Mouse (Mus musculus) MEL (cell line): ENCODE measurements around the gene Pigm. TPM values are rescaled to one million over a fixed set of nuclear protein-coding genes. Genes with fewer than 3 reads are reported as not detected.
A peak's percentile ranks its signal among the peaks of the same experiment; 100 is the strongest.

ENCODE experiments used
- DNase-seq: peaks from one replicate; pipeline ENCODE4 v3.0.0; 2011; ENCODE audit warnings: low read depth, low spot score
- H3K27ac ChIP-seq: 2 replicates; pipeline ENCODE4 v1.5.1; 2012; ENCODE audit warnings: low read depth, mild to moderate bottlenecking, control low read depth, low read length, moderate library complexity; ENCODE audit not compliant: control insufficient read depth
- H3K27me3 ChIP-seq, 2 experiments: fragments of 150-350 bp in 1 of 2; sonication (generic) in 1 of 2; 2 replicates each; pipeline ENCODE4 v1.6.1; 2012; ENCODE audit warnings: low read length in 2 of 2, mild to moderate bottlenecking in 2 of 2, improper control_type of control experiment in 1 of 2, moderate library complexity in 1 of 2; ENCODE audit not compliant: insufficient read depth in 2 of 2, control insufficient read depth in 1 of 2
- H3K36me3 ChIP-seq, 2 experiments: 2 replicates each; pipeline ENCODE4 v1.6.1; 2012 to 2014; ENCODE audit warnings: low read length in 2 of 2, improper control_type of control experiment in 1 of 2, inconsistent platforms in 1 of 2, mild to moderate bottlenecking in 1 of 2; ENCODE audit not compliant: insufficient read depth in 2 of 2, control insufficient read depth in 1 of 2
- H3K4me1 ChIP-seq, 2 experiments: fragments of 150-350 bp in 1 of 2; sonication (generic) in 1 of 2; 2 replicates each; pipeline ENCODE4 v1.6.1; 2012; ENCODE audit warnings: low read length in 2 of 2, improper control_type of control experiment in 1 of 2, mild to moderate bottlenecking in 1 of 2; ENCODE audit not compliant: insufficient read depth in 2 of 2, control insufficient read depth in 1 of 2
- H3K4me3 ChIP-seq, 2 experiments: fragments of 150-350 bp in 1 of 2; sonication (generic) in 1 of 2; 2 replicates each; pipeline ENCODE4 v1.5.1; 2012; ENCODE audit warnings: low read depth in 2 of 2, low read length in 2 of 2, mild to moderate bottlenecking in 2 of 2, moderate library complexity in 2 of 2, control low read depth in 1 of 2, improper control_type of control experiment in 1 of 2; ENCODE audit not compliant: control insufficient read depth in 1 of 2, insufficient read depth in 1 of 2
- H3K79me2 ChIP-seq: 2 replicates; pipeline ENCODE4 v1.6.1; 2012; ENCODE audit warnings: mild to moderate bottlenecking, low read length, moderate library complexity; ENCODE audit not compliant: control insufficient read depth, poor library complexity, insufficient read depth
- H3K9ac ChIP-seq: 2 replicates; pipeline ENCODE4 v1.6.1; 2012; ENCODE audit warnings: low read depth, mild to moderate bottlenecking, control low read depth, low read length, moderate library complexity; ENCODE audit not compliant: control insufficient read depth, poor library complexity, severe bottlenecking
- H3K9me3 ChIP-seq: fragments of 150-350 bp; sonication (generic); replicated peaks from 2 replicates; pipeline ENCODE4 v1.6.1; 2012; ENCODE audit warnings: mild to moderate bottlenecking, low read length, improper control_type of control experiment, moderate library complexity; ENCODE audit not compliant: insufficient read depth
- CHD1 ChIP-seq: IDR thresholded peaks from 2 replicates; pipeline ENCODE4 v1.6.1; 2012; ENCODE audit warnings: low read depth, mild to moderate bottlenecking, inconsistent platforms, low read length, improper control_type of control experiment
- CTCF ChIP-seq, 3 experiments: IDR thresholded peaks in 2 of 3; conservative IDR thresholded peaks in 1 of 3; 2 replicates each; pipeline ENCODE4 v1.5.1; 2011 to 2012; ENCODE audit warnings: low read length in 3 of 3, low read depth in 2 of 3, mild to moderate bottlenecking in 2 of 3, improper control_type of control experiment in 1 of 3, inconsistent platforms in 1 of 3, mixed read lengths in 1 of 3, moderate library complexity in 1 of 3; ENCODE audit not compliant: control insufficient read depth in 1 of 3, insufficient read depth in 1 of 3, poor library complexity in 1 of 3, severe bottlenecking in 1 of 3
- EP300 ChIP-seq, 2 experiments: IDR thresholded peaks; 2 replicates each; pipeline ENCODE4 v1.6.1; 2011; ENCODE audit warnings: improper control_type of control experiment in 2 of 2, low read length in 2 of 2, low read depth in 1 of 2, mild to moderate bottlenecking in 1 of 2
- MAX ChIP-seq: IDR thresholded peaks from 2 replicates; pipeline ENCODE4 v1.6.1; 2011; ENCODE audit warnings: low read length, improper control_type of control experiment
- MAZ ChIP-seq: IDR thresholded peaks from 2 replicates; pipeline ENCODE4 v1.6.1; 2012; ENCODE audit warnings: low read depth, mild to moderate bottlenecking, inconsistent platforms, low read length, improper control_type of control experiment
- MEF2A ChIP-seq: IDR thresholded peaks from 2 replicates; pipeline ENCODE4 v1.6.1; 2014; ENCODE audit warnings: low read depth, mild to moderate bottlenecking, inconsistent platforms, low read length, improper control_type of control experiment; ENCODE audit not compliant: poor library complexity, insufficient replicate concordance, severe bottlenecking; ENCODE audit errors: extremely low read depth
- MXI1 ChIP-seq: IDR thresholded peaks from 2 replicates; pipeline ENCODE4 v1.6.1; 2011; ENCODE audit warnings: mild to moderate bottlenecking, low read depth, low read length, improper control_type of control experiment
- MYB ChIP-seq: IDR thresholded peaks from 2 replicates; pipeline ENCODE4 v1.6.1; 2011; ENCODE audit warnings: mild to moderate bottlenecking, low read depth, low read length, improper control_type of control experiment
- MYC ChIP-seq: IDR thresholded peaks from 2 replicates; pipeline ENCODE4 v1.6.1; 2011; ENCODE audit warnings: low read depth, mild to moderate bottlenecking, low read length, improper control_type of control experiment, moderate library complexity
- POLR2A ChIP-seq, 2 experiments: IDR thresholded peaks; 2 replicates each; pipeline ENCODE4 v1.6.1; 2011 to 2012; ENCODE audit warnings: low read length in 2 of 2, mild to moderate bottlenecking in 2 of 2, control low read depth in 1 of 2, improper control_type of control experiment in 1 of 2, low read depth in 1 of 2, moderate library complexity in 1 of 2; ENCODE audit not compliant: control insufficient read depth in 1 of 2, insufficient read depth in 1 of 2, poor library complexity in 1 of 2
- POLR2AphosphoS5 ChIP-seq: IDR thresholded peaks from 2 replicates; pipeline ENCODE4 v1.6.1; 2012; ENCODE audit warnings: low read depth, borderline replicate concordance, mild to moderate bottlenecking, inconsistent platforms, low read length, moderate library complexity, mixed read lengths
- SIN3A ChIP-seq: IDR thresholded peaks from 2 replicates; pipeline ENCODE4 v1.6.1; 2012; ENCODE audit warnings: low read length, improper control_type of control experiment, inconsistent platforms
- SMC3 ChIP-seq: IDR thresholded peaks from 2 replicates; pipeline ENCODE4 v1.6.1; 2011; ENCODE audit warnings: low read depth, low read length, improper control_type of control experiment
- UBTF ChIP-seq: IDR thresholded peaks from 2 replicates; pipeline ENCODE4 v1.6.1; 2012; ENCODE audit warnings: low read depth, mild to moderate bottlenecking, inconsistent platforms, low read length, improper control_type of control experiment, moderate library complexity, borderline replicate concordance; ENCODE audit not compliant: insufficient read depth
- USF1 ChIP-seq: IDR thresholded peaks from 2 replicates; pipeline ENCODE4 v1.6.1; 2014; ENCODE audit warnings: low read depth, mild to moderate bottlenecking, inconsistent platforms, low read length, improper control_type of control experiment, moderate library complexity
- ZKSCAN1 ChIP-seq: IDR thresholded peaks from 2 replicates; pipeline ENCODE4 v1.6.1; 2012; ENCODE audit warnings: low read depth, mild to moderate bottlenecking, inconsistent platforms, low read length, improper control_type of control experiment, moderate library complexity
- polyA plus RNA-seq, 2 experiments: library from polyadenylated mRNA; stranded (reverse) in 1 of 2; unstranded in 1 of 2; fragments of >175 nt in 1 of 2; fragments of >200 nt in 1 of 2; gene quantifications; 2 replicates each; pipeline versions ENCODE4 v1.2.1 to v1.2.4; 2012; ENCODE audit warnings: low replicate concordance in 2 of 2, low read depth in 1 of 2; ENCODE audit not compliant: insufficient read length in 2 of 2, insufficient read depth in 1 of 2, missing spikeins in 1 of 2
- total RNA-seq: library from RNA; depleted of rRNA; stranded (reverse); fragments of 300-350 nt; gene quantifications from 2 replicates; pipeline ENCODE4 v1.2.3, GENCODE M21; 2012

The Pigm gene
- total and polyA plus RNA-seq, 3 experiments, result 8.6 to 11.3 TPM; not detected in 1

- peak; percentile 55 for DNase-seq
- no peak overlapping the region for H3K9ac ChIP-seq
- H3K27ac ChIP-seq, result no peak overlapping the region
- no peaks in the 10 kb centered on the region for H3K27me3 ChIP-seq
- H3K4me3 ChIP-seq, result no peak overlapping the region
- no peaks in the 10 kb centered on the region for H3K79me2 ChIP-seq
- H3K9me3 ChIP-seq, result no peaks in the 10 kb centered on the region
- peak; percentile 32 to 67 (median 48); a peak in 4 of 6 replicates for TF ChIP-seq CTCF (IDR thresholded peaks at IDR 0.05 in 2 of 3, conservative IDR thresholded peaks at IDR 0.05 in 1 of 3; ENCODE audit: control insufficient read depth in 1 of 3, insufficient read depth in 1 of 3, low read depth in 2 of 3, low read length in 3 of 3, poor library complexity in 1 of 3, severe bottlenecking in 1 of 3)
- TF ChIP-seq EP300 (IDR thresholded peaks at IDR 0.05; ENCODE audit: low read depth in 1 of 2, low read length in 2 of 2), result no peak
- no peak for TF ChIP-seq MEF2A
- no peak for TF ChIP-seq POLR2AphosphoS5
- TF ChIP-seq SIN3A, result no peak
- TF ChIP-seq SMC3, result peak; percentile 29; the same call in 1 of the 2 replicates
- TF ChIP-seq, all 39 proteins: peak for 2
- H3K4me1 ChIP-seq, result peaks cover 0 to 4% of the 10 kb centered on the region in 2 experiments; a peak in 2 of 4 replicates
- H3K36me3 ChIP-seq, result no peaks in the 10 kb centered on the region
These were observed 7.5 kb upstream of the Pigm start for GRCm38 (mm10) chr1:172368768-172369418.

GRCm38 (mm10) chr1:172376758-172377458 lies 562 bp downstream of the Pigm start:
- H3K4me1 ChIP-seq, result peaks cover 10 to 14% of the 10 kb centered on the region in 2 experiments
- TF ChIP-seq MEF2A (no peak), ZKSCAN1 (no peak), CHD1 (0 out of 2 replicates have a peak, but pooled peaks have one; percentile 71), MAX (peak; percentile 56), MAZ (0 out of 2 replicates have a peak, but pooled peaks have one; percentile 7), MYC (0 out of 2 replicates have a peak, but pooled peaks have one; percentile 23), USF1 (peak; percentile 43), MXI1 (peak; percentile 28), MYB (no peak), POLR2A (IDR thresholded peaks at IDR 0.05; ENCODE audit: control insufficient read depth in 1 of 2, insufficient read depth in 1 of 2, low read depth in 1 of 2, low read length in 2 of 2, poor library complexity in 1 of 2) (peak in 1 of 2 experiments; percentile 33; a peak in 1 of 4 replicates), UBTF (peak; percentile 22; the same call in 1 of the 2 replicates)
- peaks cover 2 to 37% of the 10 kb centered on the region in 2 experiments; a peak in 2 of 4 replicates for H3K36me3 ChIP-seq
- no peaks in the 10 kb centered on the region for H3K27me3 ChIP-seq
- peak; percentile 61 for DNase-seq
- peak overlapping the region; percentile 86 for H3K27ac ChIP-seq
- no peaks in the 10 kb centered on the region for H3K9me3 ChIP-seq
- peaks cover 43% of the 10 kb centered on the region for H3K79me2 ChIP-seq
- peak overlapping the region; percentile 66 to 92 for H3K4me3 ChIP-seq
- H3K9ac ChIP-seq, result peak overlapping the region; percentile 80
